Mouse (Mus musculus) lung, postnatal 0 days (tissue): ENCODE data around the gene Mybpc2.

ENCODE experiments used
- CTCF ChIP-seq: IDR thresholded peaks from 2 replicates; pipeline ENCODE4 v1.5.1; 2016; ENCODE audit warnings: antibody characterized with exemption, mild to moderate bottlenecking
- EP300 ChIP-seq: IDR thresholded peaks from 2 replicates; pipeline ENCODE4 v1.6.1; 2016; ENCODE audit warnings: antibody characterized with exemption, mild to moderate bottlenecking, control low read depth

DNA sequence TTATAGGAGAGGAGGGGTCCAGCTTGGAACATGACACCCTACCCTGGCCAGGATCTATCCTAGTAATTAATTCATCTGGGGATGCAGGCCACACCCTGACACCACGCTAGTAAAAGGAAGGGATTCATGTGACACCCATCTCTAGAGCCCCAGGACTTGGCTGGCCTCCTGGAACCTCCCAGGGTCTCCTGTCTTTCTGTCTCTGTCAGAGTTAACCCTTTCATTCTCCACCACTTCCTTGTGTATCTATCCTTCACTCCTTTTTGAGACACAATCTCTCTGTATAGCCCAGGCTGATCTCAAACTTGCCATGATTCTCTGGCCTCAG lies 51.9 kb downstream of the Mybpc2 start:
- TF ChIP-seq CTCF (no peak), EP300 (no peak)
